9 mouse cellular contexts compared by ENCODE assay signal in the genomic region with DNA sequence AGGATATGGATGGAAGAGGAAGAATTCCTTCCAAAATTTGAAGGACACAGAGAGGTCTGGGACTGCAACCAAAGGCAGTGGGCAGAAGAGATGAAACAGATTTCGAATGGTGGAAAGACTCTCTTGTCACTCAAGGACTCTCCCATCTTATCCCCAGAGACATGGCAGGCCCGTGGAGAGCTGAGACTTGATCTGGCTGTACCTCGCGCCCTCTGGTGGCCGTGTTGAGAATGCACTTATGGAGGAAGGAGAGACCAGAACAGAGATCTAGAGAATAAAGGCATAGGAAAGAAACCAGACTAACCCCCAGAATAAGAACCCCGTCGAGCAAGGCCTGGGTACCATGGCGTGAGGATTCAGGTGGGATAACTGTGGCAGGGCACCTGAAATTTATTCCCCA.
DNase-seq lines count a peak whose midpoint lies in the region; ATAC-seq and TF ChIP-seq lines count a peak whose summit lies in the region.
"Had no signal": no experiment of that assay in that cellular context is flagged by ENCODE, and none has a peak within 500 bp of the region (broad histone marks: within the 10 kb centered on the region; RNA-seq: fewer than 3 reads in every experiment).

No protein-coding gene starts in this region.

- ATAC-seq in granulocyte monocyte progenitor cell, adult 5-6 weeks (replicated peaks; ENCODE audit: poor library complexity, severe bottlenecking) = peak; percentile 58; the same call in 1 of the 2 replicates
- ATAC-seq in lung, postnatal 0 days = no peak
- no peak for ATAC-seq in monocyte, adult 5-6 weeks (replicated peaks; ENCODE audit: insufficient number of reproducible peaks, low FRiP score, low TSS enrichment, poor library complexity, severe bottlenecking)

- no peak for TF ChIP-seq EP300 in lung, postnatal 0 days (IDR thresholded peaks at IDR 0.05)

- H3K9ac ChIP-seq in lung, postnatal 0 days (replicated peaks; ENCODE audit: low read depth) = no peak overlapping the region
- H3K9ac ChIP-seq: lung, embryonic 15.5 days had no signal

- no peaks in the 10 kb centered on the region for H3K27me3 ChIP-seq in lung, postnatal 0 days (replicated peaks; ENCODE audit: insufficient read depth, low read length)
- H3K27me3 ChIP-seq: lung, embryonic 15.5 days had no signal

- DNase-seq in MEL-GATA-1-ER (ENCODE audit: extremely low read depth, low read depth) = peak; percentile 1
- peak; percentile 86 for DNase-seq in adrenal gland, postnatal 25 days
- peak; percentile 45 for DNase-seq in embryo, embryonic 11.5 days (ENCODE audit: low read depth, low spot score)
- DNase-seq in layer of hippocampus, adult 18-20 months (ENCODE audit: low spot score in 2 of 2) = peak; percentile 77 to 94
- DNase-seq in lung, postnatal 0 days (ENCODE audit: low spot score) = peak; percentile 60
- peak; percentile 83 to 87 for DNase-seq in right cerebral cortex, postnatal 10 days (ENCODE audit: low spot score in 2 of 2)

- no peak overlapping the region for H3K4me3 ChIP-seq in lung, postnatal 0 days (ENCODE audit: low read depth, low read length)
- H3K4me3 ChIP-seq: lung, embryonic 15.5 days had no signal

- H3K36me3 ChIP-seq in lung, postnatal 0 days (ENCODE audit: insufficient read depth, low read length) = no peaks in the 10 kb centered on the region
- H3K36me3 ChIP-seq: lung, embryonic 15.5 days had no signal

- TF ChIP-seq CTCF in lung, postnatal 0 days (IDR thresholded peaks at IDR 0.05) = peak; percentile 89

- no peak overlapping the region for H3K27ac ChIP-seq in lung, postnatal 0 days (ENCODE audit: low read length)
- H3K27ac ChIP-seq: lung, embryonic 15.5 days had no signal

- no peaks in the 10 kb centered on the region for H3K9me3 ChIP-seq in lung, postnatal 0 days (ENCODE audit: low read length)
- H3K9me3 ChIP-seq: lung, embryonic 15.5 days had no signal

- no peak overlapping the region for H3K4me2 ChIP-seq in lung, postnatal 0 days (replicated peaks; ENCODE audit: low read depth, low read length)
- H3K4me2 ChIP-seq: lung, embryonic 15.5 days had no signal

- H3K4me1 ChIP-seq in lung, postnatal 0 days (ENCODE audit: insufficient read depth, low read depth, low read length) = no peaks in the 10 kb centered on the region
- H3K4me1 ChIP-seq: lung, embryonic 15.5 days had no signal

- WGBS in lung, postnatal 0 days = 9% methylated on average over 8 of the region's 8 CpGs

Comparison
In these comparisons a context has a peak if more than half of its experiments do, and no peak if none do; other contexts are left out.
1. DNase-seq: peak in every context shown above with its lines; median percentile 86 in adrenal gland, postnatal 25 days; 86 in layer of hippocampus, adult 18-20 months; 85 in right cerebral cortex, postnatal 10 days; 60 in lung, postnatal 0 days; 45 in embryo, embryonic 11.5 days; 1 in MEL-GATA-1-ER.